Mouse (Mus musculus) B cell, adult 2 months (primary cell): ENCODE results near the gene Hist1h2bh.
A peak's percentile ranks its signal among the peaks of the same experiment; 100 is the strongest.
"Not testable (repeated sequence)": the region's sequence is repeated elsewhere in the genome, so short reads cannot be mapped to it uniquely, and the experiment has no call there.

ENCODE experiments used
- DNase-seq, 2 experiments: peaks; one replicate each; pipeline ENCODE4 v3.0.0; 2022

Gene Hist1h2bh

DNA sequence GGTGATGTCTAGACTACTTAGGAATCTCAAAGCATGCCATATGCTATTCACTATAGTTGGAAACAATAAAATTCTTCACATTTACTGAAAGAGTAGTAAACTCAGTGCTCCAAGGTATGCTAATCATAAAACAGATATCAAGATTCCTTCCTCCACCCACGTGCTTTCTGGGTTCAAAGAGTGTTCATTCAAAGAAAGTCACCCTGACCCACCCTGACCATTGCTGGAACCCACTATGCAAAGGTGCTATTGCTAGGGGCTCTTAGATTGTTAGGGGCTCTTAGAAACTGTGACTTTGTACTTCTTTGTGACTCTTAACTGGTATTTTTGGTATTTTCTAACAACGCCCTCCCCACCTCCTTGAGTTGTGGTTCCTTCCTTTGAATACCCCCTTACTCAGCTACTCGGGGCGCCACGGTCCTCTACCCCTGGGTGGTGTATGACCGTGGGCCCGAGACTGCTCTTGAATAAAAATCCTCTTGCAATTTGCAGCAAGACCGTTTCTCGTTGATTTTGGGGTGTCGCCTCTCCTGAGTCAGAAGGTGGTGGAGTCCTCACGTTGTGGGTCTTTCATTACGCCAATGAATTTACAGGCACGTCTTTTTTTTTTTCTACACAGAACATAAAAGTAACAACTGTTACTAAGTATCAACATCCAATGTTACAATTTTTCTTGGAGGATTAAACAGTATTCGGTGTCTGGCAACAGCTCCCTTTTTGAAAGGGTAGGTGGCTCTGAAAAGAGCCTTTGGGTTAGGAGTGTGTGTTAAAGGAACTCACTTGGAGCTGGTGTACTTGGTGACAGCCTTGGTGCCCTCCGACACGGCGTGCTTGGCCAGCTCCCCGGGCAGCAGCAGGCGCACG, 30.1 kb upstream of the Hist1h2bh start:
- DNase-seq, result peak; percentile 35 to 42

DNA sequence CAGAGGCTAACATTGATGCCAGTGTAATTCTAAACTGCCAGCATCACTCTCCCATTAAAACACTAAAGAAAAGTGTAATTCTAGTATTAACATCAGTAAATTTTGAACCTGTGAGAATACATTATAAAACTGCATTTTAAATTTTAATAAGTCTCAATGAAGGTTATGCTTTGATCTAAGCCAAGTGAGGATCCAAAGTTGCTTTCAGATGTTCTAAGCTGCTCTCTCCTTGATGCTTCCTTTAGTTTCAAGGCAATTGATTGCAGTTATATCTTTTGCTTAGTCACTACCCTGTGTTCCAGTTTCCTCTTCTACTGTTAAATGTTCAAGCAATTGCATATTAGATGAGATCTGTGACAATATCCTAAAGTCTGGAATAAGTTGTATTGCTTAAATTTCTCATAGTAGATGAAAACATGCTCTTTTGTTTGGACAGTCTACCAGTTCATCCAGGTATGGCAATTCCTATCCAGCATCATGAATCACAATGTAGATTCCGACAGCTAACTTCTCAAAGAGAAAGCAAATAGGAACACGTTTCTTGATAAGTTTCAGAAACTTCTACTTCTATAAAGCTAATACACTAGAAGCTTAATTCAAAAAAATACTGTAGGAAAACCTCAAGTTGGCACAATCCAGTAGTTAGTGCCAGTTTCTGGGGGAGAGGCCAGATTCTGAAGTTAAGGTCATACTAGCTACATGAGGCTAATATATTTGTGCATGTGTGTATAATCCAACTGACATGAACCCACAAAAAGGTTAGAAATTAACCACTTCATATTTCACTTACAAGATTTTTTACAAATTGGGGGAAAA, 29.2 kb upstream of the Hist1h2bh start:
- DNase-seq, result no peak

DNA sequence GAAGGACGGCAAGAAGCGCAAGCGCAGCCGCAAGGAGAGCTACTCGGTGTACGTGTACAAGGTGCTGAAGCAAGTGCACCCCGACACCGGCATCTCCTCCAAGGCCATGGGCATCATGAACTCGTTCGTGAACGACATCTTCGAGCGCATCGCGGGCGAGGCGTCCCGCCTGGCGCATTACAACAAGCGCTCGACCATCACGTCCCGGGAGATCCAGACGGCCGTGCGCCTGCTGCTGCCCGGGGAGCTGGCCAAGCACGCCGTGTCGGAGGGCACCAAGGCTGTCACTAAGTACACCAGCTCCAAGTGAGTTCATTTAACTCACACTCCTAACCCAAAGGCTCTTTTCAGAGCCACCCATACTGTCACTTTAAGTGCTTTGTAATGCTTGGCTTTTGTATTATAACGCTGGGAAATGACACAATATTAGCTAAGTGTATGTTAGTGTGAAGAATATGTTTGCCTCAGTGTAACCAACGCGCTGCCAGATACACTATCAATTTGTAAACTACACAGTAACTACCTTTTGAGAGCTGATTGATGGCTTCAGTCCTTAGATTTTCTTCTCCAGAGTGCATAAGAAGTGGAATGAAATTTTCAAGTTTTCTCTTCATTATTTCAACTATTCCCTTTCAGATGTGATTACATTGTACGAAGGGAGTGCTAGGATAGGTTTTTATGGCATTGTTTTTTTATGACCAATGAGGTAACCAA, 28.5 kb upstream of the Hist1h2bh start:
- peak in 1 of 2 experiments; percentile 47 for DNase-seq

DNA sequence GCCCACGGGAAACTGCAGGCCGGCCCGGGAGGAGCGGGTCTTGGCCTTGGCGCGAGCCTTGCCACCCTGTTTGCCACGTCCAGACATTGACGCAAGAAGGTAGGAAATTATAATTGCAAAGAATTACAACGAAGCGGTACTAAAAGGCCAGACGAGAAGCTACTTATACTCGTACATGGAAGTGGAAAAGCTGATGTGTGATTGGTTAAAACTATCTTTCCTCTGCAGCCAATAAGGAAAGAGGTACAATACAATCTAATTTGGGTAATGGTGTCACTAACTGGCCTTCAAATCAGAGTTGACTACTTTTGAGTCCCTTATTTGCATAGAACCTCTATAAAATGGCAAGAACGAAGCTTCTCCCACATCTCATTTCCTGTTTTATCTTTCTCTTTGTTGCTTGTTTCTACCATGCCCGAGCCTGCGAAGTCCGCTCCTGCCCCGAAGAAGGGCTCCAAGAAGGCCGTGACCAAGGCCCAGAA, 27.9 kb upstream of the Hist1h2bh start, which contains the start of the genes Hist1h2ae and Hist1h2bg:
Gene Hist1h2ae (minus strand): TSS at position 199 of the 482 bp plus-strand sequence.
Gene Hist1h2bg (plus strand): TSS at position 375 of the 482 bp plus-strand sequence.
- DNase-seq, result peak; percentile 76 to 82

DNA sequence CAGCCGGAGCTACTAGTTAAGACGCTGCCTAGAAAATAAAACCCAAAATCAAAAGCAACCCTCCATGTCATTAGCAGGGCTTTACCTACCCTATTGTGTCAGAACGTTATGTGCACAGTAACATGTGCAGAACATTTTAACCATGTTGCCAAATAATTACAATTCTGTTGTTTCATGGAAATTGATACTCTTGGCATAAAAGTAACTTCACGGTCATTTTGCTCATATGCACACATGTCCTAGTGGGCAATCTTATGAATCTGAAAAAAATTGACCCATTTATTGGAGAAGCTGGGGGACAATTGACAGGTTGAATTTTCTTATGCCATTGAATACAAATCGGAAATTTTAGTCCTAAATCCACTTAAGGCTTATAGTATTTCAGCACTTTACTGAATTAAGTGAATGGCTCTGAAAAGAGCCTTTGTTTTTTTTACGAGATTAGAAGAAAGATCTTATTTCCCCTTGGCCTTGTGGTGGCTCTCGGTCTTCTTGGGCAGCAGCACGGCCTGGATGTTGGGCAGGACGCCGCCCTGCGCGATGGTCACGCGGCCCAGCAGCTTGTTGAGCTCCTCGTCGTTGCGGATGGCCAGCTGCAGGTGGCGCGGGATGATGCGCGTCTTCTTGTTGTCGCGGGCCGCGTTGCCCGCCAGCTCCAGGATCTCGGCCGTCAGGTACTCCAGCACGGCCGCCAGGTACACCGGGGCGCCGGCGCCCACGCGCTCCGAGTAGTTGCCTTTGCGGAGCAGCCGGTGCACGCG, 27.2 kb upstream of the Hist1h2bh start:
- not testable (repeated sequence) for DNase-seq

DNA sequence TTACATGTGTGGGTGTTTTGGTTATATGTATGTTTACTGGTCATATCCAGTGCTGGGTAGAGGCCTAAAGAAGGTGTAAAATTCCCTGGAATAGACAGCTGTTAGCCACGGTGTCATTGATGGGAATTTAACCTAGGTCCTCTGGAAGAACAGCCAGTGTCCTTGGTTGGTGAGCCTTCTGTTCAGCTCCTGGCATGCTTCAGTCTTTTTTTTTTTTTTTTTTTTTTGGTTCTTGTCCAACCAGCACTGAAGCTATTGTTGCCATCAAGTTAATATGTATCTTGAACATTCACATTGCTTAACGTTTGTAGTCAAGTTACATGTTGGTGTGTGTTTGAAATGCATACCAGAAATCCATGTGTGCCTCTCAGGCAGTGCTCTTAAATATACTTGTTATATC, 21.3 kb upstream of the Hist1h2bh start:
- no peak for DNase-seq

DNA sequence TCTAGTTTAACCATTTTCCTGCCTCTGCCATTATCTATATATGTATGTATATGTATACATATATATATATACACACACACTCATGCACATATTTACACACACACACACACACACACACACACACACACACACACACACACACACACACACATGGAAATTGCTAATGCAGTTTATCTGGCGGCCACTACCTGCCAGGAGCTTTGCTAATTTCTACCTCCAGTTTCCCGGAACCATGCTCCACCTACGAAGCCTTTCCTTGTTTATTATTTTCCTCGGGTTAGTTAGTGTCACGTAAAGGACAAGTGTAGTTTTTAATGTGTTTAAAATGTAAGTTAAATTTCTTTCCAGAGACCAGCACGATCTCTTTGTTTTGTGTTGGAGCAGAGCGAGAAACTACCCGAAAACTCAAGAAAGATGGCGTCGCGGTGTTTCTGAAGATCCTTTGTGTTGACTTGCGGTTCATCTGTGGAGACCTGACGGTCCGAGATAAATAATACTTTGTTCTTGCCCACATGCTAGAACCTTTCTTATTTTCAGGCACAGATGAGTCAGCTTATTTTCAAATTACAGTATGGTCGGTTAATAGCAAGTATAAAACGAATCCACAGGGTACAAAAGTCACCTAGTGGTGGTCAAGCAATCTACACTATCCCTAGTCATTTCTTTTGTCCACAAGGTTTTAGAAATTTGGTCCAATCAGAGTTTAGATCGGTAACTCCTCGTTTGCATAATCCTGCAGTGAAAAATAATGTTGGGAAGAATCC, 19.7 kb upstream of the Hist1h2bh start:
- peak; percentile 62 to 63 for DNase-seq

DNA sequence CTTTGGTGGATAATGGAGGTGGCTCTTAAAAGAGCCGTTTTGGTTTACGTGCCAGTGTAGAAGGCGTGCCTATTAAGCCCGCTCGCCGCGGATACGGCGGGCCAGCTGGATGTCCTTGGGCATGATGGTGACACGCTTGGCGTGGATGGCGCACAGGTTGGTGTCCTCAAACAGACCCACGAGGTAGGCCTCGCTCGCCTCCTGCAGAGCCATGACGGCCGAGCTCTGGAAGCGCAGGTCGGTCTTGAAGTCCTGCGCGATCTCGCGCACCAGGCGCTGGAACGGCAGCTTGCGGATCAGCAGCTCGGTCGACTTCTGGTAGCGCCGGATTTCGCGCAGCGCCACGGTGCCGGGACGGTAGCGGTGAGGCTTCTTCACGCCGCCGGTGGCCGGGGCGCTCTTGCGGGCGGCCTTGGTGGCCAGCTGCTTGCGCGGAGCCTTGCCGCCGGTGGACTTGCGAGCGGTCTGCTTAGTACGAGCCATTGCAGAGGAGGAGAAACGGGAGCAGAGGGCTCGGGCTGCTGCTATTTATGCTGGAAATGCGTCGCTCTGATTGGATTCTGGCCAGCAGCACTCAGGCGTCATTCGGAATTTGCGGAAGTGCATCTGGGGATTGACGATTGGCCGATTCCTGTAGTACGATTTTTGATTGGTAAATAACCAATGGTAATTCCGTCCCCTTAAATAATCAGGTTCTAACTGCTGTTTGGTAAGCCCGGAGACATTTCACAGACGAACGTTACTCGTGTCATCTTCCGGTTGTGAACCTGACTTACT, 18.9 kb upstream of the Hist1h2bh start, which contains the start of gene Hist1h3e:
Gene Hist1h3e (minus strand): TSS at position 487 of the 777 bp plus-strand sequence.
- peak; percentile 93 for DNase-seq

DNA sequence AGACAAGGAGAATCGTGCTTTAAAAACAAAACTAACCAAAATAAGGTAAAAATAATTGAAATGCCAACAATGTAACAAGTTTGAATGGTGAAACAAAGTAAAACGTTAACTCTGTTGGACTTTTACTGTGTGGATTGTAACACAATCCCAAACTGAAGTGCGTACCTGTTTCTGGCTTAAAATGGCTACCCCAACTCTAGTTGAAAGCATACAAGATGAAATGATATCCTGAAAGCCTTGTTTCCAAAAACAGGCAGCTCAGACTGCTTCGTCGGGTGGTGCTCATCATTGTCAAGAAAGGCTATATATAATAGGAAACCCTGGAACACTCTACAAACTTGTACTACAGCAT, 18.3 kb upstream of the Hist1h2bh start:
- DNase-seq, result not testable (repeated sequence)

DNA sequence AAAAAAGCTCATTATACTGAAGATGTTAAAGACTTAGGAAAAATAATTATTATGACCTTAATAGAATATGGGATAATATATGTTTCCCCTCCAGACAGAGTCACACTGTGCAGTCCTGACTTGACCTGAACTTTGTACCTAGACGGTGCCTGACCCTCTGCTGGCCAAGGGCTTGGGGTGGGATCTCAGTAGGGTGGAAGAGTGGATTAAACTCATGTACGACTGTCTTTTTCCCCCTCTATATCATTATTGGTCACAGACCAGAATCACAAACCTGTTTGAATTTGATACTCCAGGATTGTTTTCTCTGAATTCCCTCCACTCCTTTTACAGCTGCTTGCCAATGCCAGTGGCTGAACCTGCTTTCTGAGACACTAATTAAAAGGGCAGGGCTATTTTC, 17.5 kb upstream of the Hist1h2bh start:
- not testable (repeated sequence) for DNase-seq

DNA sequence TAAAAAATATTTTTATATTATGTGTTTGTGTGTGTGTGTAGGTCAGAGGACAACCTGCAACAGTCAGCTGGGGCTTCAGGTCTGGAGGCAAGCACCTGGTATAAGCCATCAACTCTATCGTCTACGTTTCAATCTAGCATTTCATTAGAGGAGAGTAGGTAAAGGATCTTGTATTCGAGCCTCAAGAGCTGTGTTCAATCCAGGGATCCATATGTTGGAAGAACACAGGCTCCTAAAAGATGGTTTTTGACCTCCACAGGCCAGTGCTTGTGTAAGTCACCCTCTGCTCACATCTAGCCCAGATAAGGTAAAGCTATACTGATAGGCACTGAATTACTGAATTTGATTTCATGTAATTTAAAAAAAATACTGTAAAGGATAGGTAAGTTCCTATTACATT, 13.7 kb upstream of the Hist1h2bh start:
- DNase-seq, result no peak

DNA sequence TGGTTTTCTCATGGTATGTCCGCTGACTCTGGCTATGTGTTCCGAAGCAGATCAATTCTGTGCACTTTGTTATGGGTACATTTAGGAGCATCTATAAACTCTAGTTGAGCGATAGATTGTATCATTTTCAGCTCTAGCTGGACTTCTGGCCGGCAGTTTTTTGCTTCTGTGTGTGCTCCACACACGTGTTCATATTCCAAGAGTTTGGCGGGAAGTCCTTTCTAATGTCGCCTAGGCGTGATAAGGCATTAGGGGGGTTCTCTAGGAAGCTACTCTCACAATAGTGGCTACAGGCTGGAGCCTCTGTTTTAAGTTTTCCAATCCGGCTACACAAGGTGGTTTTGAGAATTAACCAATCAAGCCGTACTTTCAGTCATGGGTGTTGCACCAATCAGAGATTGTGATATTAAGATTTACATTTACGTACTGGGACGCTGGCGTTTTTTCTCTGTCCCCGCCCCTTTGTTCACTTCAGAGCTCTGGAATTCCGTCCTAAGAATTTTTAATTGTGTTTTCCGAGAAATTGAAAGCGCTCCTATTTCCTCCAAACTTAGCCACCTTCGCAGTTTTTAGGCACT, 12.7 kb upstream of the Hist1h2bh start:
- peak; percentile 65 to 72 for DNase-seq

DNA sequence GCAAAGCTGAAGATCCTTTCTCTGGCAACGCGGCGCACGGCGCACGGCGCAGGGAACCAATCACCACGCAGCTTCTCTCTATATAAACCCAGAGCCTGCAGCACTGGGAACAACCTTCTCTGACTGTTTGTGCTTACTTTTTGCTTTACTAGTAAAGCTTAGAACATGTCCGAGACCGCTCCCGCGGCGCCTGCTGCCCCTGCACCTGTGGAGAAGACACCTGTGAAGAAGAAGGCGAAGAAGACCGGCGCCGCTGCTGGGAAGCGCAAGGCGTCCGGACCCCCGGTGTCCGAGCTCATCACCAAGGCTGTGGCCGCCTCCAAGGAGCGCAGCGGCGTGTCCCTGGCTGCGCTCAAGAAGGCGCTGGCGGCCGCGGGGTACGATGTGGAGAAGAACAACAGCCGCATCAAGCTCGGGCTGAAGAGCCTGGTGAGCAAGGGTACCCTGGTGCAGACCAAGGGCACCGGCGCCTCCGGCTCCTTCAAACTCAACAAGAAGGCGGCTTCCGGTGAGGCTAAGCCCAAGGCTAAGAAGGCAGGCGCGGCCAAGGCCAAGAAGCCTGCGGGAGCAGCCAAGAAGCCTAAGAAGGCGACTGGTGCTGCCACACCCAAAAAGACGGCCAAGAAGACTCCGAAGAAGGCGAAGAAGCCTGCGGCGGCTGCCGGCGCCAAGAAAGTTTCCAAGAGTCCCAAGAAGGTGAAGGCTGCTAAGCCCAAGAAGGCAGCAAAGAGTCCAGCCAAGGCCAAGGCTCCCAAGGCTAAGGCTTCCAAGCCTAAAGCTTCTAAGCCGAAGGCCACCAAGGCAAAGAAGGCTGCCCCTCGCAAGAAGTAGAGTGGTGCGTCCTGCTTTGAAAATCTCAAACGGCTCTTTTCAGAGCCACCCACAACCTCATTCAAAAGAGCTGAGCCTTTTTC, 12.0 kb upstream of the Hist1h2bh start:
- DNase-seq, result peak; percentile 75 to 77

DNA sequence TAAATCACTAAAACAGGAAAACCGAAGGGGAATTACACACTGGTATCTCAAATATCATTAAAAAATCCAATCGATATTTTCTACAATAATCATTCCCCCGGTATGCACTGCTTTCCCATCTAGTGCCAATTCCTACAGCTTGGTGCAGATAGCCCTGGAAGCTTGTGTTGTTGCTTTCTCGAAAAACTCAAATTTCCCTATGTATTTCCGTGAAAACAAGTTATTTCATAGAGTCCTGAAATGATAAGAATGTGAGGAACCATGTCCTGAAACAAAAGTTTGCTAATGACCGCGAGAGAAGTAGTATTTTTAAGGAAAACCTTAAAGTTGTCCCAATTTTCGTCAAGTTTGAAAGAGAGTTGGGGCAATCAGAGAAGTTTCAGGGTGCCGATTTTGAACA, 11.2 kb upstream of the Hist1h2bh start:
- no peak for DNase-seq

DNA sequence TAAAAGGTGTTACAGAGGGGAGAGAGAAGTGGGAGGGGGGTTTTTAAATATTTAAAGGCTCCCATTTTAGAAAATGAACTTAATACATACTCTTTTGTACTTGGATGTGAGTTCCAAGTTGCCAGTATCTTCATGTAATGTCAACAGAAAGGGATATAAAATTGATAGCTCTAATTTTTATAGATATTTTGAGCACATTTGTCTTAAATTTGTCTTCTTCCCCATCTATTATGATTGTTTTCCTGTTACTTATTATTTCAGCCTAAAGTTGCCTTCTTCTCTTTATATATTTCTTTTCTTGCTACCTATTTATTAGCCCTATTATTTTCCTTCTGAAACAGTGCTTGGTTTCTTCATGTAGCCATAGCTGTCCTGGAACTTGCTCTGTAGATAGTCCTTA, 9.8 kb upstream of the Hist1h2bh start, which contains the start of gene Hist1h1d:
Gene Hist1h1d (plus strand): TSS at position 301 of the 400 bp plus-strand sequence.
- no peak for DNase-seq

DNA sequence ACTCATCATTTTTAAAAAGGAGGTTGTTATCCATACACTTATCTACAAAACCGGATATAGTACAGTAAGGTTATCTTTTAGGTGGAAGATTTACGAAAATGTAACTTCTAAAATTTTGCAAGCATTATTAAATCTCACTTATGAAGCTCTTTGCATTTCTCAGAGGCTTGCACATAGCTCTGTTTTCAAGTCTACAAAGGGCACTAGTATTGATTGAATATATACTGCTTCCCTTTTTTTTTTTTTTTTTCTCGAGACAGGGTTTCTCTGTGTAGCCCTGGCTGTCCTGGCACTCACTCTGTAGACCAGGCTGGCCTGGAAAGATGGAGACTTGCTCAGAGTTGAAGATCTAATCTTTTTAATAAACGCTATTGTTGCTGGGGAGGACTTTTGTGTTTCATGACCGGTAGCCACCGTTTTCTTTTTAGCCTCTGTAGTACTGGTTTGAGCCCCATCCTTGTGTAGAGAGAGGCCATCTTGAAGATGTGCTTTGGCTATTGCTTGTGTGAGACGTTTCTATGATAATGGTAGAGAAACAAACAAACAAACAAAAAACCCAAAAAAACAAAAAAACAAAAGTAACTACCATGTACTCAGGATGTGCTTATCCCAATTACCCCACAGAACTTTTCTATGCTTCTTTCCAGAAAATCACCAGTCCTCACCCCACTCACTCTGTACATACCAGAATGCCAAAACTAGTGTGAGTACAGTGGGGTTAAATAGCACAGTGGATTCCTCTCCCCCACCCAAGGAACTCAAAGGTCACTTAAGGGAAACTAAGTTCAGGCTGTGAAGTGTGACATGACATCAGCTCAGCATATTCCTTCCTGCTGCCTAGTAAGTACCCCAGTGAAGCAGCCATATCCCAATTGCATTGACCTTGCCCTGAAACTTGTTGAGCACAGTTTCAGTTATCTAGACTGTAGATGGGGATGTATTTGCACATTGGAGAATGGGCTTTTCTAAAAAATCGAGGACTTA, 9.0 kb upstream of the Hist1h2bh start:
- DNase-seq, result no peak

DNA sequence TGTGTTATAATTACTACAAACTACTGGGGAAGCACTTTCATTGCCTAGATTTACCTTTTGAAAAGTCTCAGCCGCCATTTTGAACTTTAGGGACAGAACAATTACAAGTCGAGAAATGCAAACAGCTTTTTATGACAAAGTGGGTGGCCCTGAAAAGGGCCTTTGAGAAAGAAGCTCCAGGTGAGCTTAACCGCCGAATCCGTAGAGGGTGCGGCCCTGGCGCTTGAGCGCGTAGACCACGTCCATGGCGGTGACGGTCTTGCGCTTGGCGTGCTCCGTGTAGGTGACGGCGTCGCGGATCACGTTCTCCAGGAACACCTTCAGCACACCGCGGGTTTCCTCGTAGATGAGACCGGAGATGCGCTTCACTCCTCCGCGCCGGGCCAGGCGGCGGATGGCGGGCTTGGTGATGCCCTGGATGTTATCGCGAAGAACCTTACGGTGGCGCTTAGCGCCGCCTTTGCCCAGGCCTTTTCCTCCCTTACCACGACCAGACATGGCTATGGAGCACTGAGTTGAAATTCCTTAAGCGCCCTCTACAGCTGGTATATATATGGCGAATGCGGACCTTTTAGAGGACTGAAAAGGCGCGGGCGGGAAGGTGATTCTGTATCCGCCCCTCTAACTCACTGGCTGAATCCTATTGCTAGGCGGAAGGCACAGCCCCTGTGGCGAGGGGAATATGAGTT, 8.1 kb upstream of the Hist1h2bh start, which contains the start of gene Hist1h4f:
Gene Hist1h4f (minus strand): TSS at position 503 of the 689 bp plus-strand sequence.
- peak; percentile 84 to 87 for DNase-seq
